Mouse (Mus musculus) bone marrow macrophage, adult 2 months (primary cell): ENCODE results near the gene Irf8. TPM values are rescaled to one million over a fixed set of nuclear protein-coding genes. Genes with fewer than 3 reads are reported as not detected.

ENCODE experiments used
- H3K27ac ChIP-seq: 2 replicates; pipeline ENCODE4 v1.5.1; 2012; ENCODE audit warnings: low read depth, low read length; ENCODE audit not compliant: insufficient read depth
- H3K4me1 ChIP-seq: 2 replicates; pipeline ENCODE4 v1.6.1; 2012; ENCODE audit warnings: low read length; ENCODE audit not compliant: control insufficient read depth, insufficient read depth
- H3K4me3 ChIP-seq: 2 replicates; pipeline ENCODE4 v1.5.1; 2012; ENCODE audit warnings: mild to moderate bottlenecking, low read length, moderate library complexity; ENCODE audit not compliant: insufficient read depth
- CTCF ChIP-seq: IDR thresholded peaks from 2 replicates; pipeline ENCODE4 v1.5.1; 2012; ENCODE audit warnings: low read depth, mild to moderate bottlenecking, low read length, moderate library complexity
- POLR2A ChIP-seq: IDR thresholded peaks from 2 replicates; pipeline ENCODE4 v1.6.1; 2012; ENCODE audit warnings: mild to moderate bottlenecking, low read depth, low read length, borderline replicate concordance
- polyA plus RNA-seq: library from polyadenylated mRNA; stranded (reverse); fragments of >200 nt; gene quantifications from 2 replicates; pipeline ENCODE4 v1.2.4, GENCODE M21; 2012; ENCODE audit not compliant: missing spikeins, insufficient read depth, insufficient read length

The Irf8 gene
- 157 and 163 TPM in 2 replicates for polyA plus RNA-seq

DNA sequence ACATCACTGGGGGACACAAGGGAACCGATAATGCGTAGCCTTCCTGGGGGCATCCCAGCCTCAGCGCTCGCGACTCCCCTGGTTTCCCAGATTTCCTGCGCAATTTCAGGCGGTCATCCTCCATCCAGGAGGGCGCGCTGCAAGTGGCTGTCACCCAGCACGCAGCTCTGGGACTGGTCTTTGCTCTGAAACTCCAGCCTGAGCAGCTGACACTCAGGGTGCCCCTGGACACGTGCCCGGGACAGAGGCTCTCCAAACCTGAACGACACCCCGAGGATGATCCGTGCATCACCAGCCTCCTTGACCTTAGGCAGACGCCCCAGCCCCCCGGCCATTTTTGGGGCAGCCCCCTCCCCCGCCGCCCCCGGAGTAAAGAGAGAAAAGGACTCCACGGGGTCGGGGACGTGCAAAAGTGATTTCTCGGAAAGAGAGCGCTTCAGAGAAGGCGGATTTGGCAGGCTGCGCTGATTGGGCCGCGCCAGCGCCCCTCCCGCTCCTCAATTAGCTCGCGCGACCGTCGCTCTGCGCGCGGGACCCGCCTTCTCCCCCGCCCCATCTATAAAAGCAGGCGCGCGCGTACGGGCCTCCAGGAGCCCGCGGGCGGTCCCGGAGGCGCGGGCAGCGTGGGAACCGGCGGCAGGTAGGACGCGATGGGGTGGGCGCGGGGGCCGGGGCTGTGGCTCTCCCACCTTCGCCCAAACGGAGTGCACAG is at the start of gene Irf8:
Gene Irf8 (plus strand): TSS at position 589 of the 712 bp plus-strand sequence.
- TF ChIP-seq CTCF (no peak), POLR2A (peak; percentile 99)
- H3K4me1 ChIP-seq, result peaks cover 25% of the 10 kb centered on the region
- peak within 1 kb of the TSS; percentile 91 for H3K4me3 ChIP-seq
- H3K27ac ChIP-seq, result peak within 1 kb of the TSS; percentile 83

DNA sequence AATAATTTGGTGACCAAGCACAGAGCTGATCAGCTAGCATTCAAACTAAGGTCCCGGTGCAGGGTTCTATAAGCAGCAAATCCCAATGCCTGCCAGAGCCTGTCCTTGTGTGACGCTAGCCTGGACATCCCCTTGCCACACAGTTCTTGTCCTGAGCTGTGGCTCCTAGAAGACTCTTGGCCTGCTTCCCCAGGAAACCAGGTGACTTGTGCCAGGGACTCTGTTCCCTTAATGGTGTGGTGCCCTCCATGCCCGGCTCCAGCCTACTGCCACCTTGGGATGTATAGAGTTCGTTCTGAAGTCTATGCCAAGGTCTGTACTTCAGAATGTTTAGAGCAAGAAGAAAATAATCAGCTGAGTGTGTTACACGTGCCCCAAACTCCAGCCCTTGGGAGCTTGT is 49.6 kb upstream of the Irf8 start:
- Histone ChIP-seq H3K27ac (peak overlapping the region; percentile 99), H3K4me3 (peak overlapping the region; percentile 60), H3K4me1 (peaks cover 58% of the 10 kb centered on the region)
- TF ChIP-seq CTCF (no peak), POLR2A (no peak)

DNA sequence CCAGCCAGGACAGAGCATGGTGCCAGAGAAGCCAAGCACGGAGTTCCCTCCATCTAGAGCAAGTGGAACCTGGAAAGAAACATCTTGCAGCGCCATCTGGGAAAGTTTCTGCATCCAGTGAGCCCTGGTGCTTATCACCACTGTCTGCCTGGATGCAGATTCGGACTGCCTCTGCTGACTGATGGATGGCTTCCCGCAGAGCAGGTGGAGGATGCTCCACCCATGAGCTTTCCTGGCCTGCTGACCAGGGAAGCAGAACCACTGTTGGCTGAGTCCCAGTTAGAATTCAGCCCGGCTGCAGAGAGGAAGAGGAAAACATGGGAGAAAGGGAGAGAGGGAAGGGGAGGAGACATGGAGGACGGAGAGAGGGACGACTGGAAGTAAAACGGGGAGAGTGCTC is 48.4 kb upstream of the Irf8 start:
- Histone ChIP-seq H3K4me1 (peaks cover 53% of the 10 kb centered on the region), H3K4me3 (no peak overlapping the region), H3K27ac (no peak overlapping the region)
- no peak for TF ChIP-seq POLR2A
- TF ChIP-seq CTCF, result no peak

DNA sequence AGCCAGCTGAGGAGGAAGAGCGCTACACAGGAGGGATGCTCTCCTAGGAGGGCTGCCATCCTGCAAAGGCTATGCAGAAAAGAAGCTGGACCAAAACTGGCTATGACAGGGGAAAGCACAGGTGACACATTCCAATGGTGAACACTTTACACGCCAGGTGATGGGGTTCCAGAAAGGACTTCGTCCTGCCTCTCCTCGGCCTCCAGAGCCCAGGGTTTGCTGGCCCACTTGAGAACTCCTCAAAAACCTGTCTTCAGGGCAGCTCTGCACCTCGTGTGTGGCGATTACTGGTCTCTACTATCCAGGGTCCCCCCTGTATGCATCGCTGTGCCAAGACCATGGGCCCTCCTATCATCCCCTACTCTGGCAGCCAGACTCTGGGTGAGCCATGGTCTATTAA is 47.6 kb upstream of the Irf8 start:
- TF ChIP-seq POLR2A (no peak), CTCF (no peak)
- no peak overlapping the region for H3K27ac ChIP-seq
- H3K4me3 ChIP-seq, result no peak overlapping the region
- H3K4me1 ChIP-seq, result peaks cover 49% of the 10 kb centered on the region

DNA sequence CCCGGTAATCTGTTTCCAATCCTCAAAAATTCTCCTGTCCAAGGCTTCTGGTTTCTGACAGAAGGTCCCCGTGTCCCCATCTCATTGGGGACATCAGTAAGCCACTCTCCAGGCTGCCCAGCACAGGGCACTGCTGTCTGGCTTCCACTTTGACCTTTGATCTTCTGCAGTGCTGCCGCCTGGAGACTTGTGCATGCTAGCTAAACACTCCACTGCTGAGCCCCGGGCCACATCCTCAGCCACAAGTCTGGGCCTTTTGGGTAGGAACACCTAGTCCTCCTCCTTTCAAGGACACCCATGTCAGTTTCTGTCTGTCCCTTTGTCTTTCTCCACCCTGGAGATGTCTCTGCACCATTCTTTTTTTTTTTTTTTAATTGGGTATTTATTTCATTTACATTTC is 43.2 kb upstream of the Irf8 start:
- H3K4me1 ChIP-seq, result peaks cover 44% of the 10 kb centered on the region
- H3K4me3 ChIP-seq, result no peak overlapping the region
- no peak overlapping the region for H3K27ac ChIP-seq
- TF ChIP-seq POLR2A (no peak), CTCF (no peak)

DNA sequence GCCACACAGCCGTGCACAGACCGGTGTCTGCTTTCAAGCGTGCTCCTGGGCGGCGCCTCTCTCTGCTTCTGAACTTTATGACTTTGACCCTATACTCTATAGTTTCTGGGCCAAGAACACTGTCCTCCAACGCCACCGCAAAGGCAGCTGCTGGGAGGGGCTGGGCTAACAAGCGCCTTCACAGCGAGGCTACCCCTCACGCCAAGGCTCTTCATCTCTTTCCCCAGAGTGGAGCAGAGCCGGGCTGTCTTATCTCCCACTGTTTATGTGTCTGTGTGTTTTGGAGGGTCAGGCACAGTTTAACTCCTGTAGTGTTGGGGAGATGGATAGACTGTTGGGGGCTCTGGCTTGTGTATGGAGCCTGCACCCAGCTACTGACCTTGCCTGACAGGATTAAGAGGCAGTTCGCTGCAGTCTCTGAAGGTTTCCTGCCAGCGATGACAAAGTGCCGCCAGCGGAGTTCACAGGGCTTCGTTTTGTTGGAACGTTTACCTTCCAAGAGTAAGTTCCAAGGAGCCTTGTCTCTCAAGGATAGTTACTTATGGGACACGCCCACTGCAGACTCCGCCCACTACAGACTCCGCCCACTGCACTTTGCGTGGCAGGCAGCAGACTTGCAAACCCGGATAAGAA is 42.2 kb upstream of the Irf8 start:
- H3K27ac ChIP-seq, result no peak overlapping the region
- peaks cover 51% of the 10 kb centered on the region for H3K4me1 ChIP-seq
- H3K4me3 ChIP-seq, result no peak overlapping the region
- TF ChIP-seq CTCF (no peak), POLR2A (no peak)

DNA sequence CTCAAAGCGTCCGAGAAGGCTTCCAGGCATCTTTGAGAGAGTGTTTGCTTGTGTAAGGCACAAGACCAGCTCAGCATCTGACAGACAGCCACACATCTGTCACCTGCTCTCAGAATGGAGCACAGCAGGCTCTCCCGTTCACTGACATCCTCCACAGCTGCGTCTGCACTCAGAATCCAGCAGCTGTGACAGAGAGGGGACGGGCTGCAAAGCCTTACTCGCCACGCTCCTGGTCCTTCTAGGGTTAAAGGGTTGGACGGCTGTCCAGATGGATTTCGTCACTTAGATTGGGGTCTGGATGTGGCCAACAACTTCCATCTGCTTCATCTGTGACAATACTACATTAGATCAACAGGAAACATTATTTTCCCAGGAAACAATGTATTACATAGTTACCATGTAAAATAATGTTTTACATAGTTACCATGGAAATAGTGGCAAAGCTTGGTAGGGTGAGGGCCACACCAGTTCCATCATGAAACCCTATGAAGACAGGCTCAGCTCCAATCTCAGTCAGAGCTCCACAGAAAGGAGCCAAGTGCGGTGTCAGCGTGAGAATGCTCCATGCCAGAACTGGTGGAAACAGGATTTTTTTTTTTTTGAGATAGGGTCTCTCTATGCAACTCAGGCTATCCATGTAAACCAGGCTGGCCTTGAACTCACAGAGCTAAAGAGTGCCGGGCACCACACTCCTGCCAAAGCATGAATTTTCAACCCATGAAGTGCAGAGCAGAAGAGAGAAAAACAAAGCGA is 39.6 kb upstream of the Irf8 start:
- TF ChIP-seq POLR2A (0 out of 2 replicates have a peak, but pooled peaks have one; percentile 4), CTCF (no peak)
- Histone ChIP-seq H3K27ac (peak overlapping the region; percentile 99), H3K4me1 (peaks cover 71% of the 10 kb centered on the region)

DNA sequence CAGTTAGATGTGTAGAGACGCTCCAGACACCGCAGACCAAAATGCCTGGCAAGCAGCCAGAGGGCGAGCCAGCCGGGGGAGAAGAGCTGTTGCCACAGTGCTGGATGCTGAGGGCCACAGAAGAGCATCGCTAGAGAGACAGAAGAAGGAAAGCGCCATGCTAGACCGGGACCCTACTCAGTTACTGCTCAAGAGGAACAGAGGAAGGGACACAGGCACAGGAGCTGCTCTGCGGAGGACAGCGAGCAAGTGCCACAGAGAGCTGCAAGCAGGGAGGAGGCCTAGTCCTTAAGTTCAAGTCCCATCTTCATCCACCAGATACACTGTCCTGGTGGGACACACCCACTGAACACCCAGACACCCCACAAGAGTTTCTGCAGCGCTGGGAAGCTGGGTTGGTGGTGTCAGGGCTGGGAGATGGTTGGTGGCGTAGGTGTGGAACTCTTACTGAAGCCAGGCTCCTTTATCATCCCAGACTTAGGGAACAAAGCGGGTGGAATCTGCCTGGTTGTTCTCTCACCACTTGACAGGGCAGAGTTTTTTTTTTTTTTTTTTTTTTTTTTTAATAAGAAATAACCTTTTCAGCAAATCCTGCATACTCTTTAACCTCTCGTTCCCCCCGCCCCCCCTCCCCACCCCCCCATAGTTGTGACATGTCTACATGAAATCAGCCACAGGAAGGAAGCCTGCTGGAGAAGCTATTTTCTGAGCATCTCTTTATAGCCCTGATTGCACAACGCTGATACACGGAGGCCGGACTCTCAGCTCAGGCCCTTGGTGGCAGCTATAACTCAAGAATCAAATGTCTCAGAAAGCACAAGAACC is 38.8 kb upstream of the Irf8 start:
- TF ChIP-seq CTCF (no peak), POLR2A (no peak)
- Histone ChIP-seq H3K27ac (peak overlapping the region; percentile 99), H3K4me1 (peaks cover 76% of the 10 kb centered on the region), H3K4me3 (peak overlapping the region; percentile 7)

More for the DNA sequence above, 39.6 kb upstream of the Irf8 start:
- H3K4me3 ChIP-seq, result peak overlapping the region; percentile 7; the same call in 1 of the 2 replicates

DNA sequence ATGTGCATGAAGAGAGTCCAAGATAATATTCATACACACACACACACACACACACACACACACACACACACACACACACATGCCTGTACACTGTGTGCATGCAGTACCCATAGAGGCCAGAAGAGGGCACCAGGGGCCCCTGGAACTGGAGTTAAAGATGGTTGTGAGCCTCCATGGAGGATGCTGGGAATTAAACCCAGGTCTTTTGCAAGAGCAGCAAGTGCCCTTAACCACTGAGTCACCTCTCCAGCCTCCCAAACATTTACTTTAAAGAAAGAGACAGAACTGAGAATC is 38.2 kb upstream of the Irf8 start:
- TF ChIP-seq POLR2A (no peak), CTCF (peak; percentile 88)
- peak overlapping the region; percentile 76 for H3K27ac ChIP-seq
- H3K4me3 ChIP-seq, result no peak overlapping the region
- peaks cover 77% of the 10 kb centered on the region for H3K4me1 ChIP-seq
